Mouse (Mus musculus) layer of hippocampus, adult 11-12 months (tissue): ENCODE data around the gene Klf9.

Experiments
- DNase-seq: peaks from one replicate; pipeline ENCODE4 v3.0.0; 2022; ENCODE audit warnings: low spot score

The Klf9 gene

GRCm38 (mm10) chr19:23164651-23165240 lies 23.7 kb downstream of the Klf9 start:
- DNase-seq: no peak

GRCm38 (mm10) chr19:23166550-23167284 lies 25.7 kb downstream of the Klf9 start:
- no peak for DNase-seq

- DNase-seq: no peak
Measured at GRCm38 (mm10) chr19:23168899-23169658, 28.1 kb downstream of the Klf9 start.

- no peak for DNase-seq
Measured at GRCm38 (mm10) chr19:23169659-23170050, 28.6 kb downstream of the Klf9 start.

- no peak for DNase-seq
Measured at GRCm38 (mm10) chr19:23170476-23170875, 29.4 kb downstream of the Klf9 start.

GRCm38 (mm10) chr19:23171136-23171535 lies 30.1 kb downstream of the Klf9 start:
- no peak for DNase-seq

- DNase-seq: no peak
Measured at GRCm38 (mm10) chr19:23175090-23175489, 34.1 kb downstream of the Klf9 start.

GRCm38 (mm10) chr19:23175511-23175910 lies 34.5 kb downstream of the Klf9 start:
- no peak for DNase-seq

GRCm38 (mm10) chr19:23178533-23178932 lies 37.5 kb downstream of the Klf9 start:
- no peak for DNase-seq

- no peak for DNase-seq
Measured at GRCm38 (mm10) chr19:23183493-23183892, 42.5 kb downstream of the Klf9 start.

- no peak for DNase-seq
Measured at GRCm38 (mm10) chr19:23184068-23184467, 43.0 kb downstream of the Klf9 start.

- DNase-seq: no peak
Measured at GRCm38 (mm10) chr19:23187732-23188131, 46.7 kb downstream of the Klf9 start.

GRCm38 (mm10) chr19:23188986-23189385 lies 48.0 kb downstream of the Klf9 start:
- DNase-seq: no peak

- no peak for DNase-seq
Measured at GRCm38 (mm10) chr19:23189744-23190143, 48.7 kb downstream of the Klf9 start.

GRCm38 (mm10) chr19:23191486-23191885 lies 50.5 kb downstream of the Klf9 start:
- DNase-seq: no peak

GRCm38 (mm10) chr19:23193076-23193475 lies 52.0 kb downstream of the Klf9 start:
- DNase-seq: no peak

GRCm38 (mm10) chr19:23202106-23202505 lies 61.1 kb downstream of the Klf9 start:
- no peak for DNase-seq

GRCm38 (mm10) chr19:23203505-23204053 lies 62.6 kb downstream of the Klf9 start:
- no peak for DNase-seq

GRCm38 (mm10) chr19:23211325-23211724 lies 70.3 kb downstream of the Klf9 start:
- no peak for DNase-seq

- DNase-seq: peak; percentile 70
Measured at GRCm38 (mm10) chr19:23214326-23214725, 73.3 kb downstream of the Klf9 start.
